Mouse (Mus musculus) brain, embryonic 18.5 days (tissue): Measurements from ENCODE around the gene Gm49373.

Experiments used
- DNase-seq: peaks from one replicate; pipeline ENCODE4 v3.0.0-alpha.2; 2012; ENCODE audit warnings: low read depth, low spot score

Gene Gm49373

GRCm38 (mm10) chr9:21073044-21073840 is at the start of gene Gm49373, which contains the start of gene Fdx1l:
Gene Gm49373, minus strand, starts transcription at chr9:21073096.
Gene Fdx1l, minus strand, starts transcription at chr9:21073614.
- DNase-seq = peak; percentile 80

- DNase-seq = no peak
These were observed 48.6 kb upstream of the Gm49373 start for GRCm38 (mm10) chr9:21121483-21121882.

DNA sequence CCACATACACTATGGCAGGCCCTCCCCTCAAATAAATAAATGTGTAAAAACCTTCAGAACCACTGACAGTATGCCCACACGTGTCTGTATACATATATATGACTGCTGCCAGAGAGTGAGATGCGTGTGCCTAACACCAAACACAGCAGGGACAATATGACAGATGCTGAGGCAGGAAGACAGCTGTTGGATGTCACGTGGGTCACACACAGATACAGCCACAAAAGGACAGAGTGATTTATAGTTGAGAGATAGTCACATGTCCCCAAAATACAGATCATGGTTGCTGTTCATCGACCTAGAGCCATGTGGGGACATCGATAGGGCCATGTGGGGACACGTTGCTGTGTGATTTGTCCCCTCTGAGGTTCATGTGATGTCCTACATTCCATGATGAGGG is 44.2 kb upstream of the Gm49373 start:
- no peak for DNase-seq

DNA sequence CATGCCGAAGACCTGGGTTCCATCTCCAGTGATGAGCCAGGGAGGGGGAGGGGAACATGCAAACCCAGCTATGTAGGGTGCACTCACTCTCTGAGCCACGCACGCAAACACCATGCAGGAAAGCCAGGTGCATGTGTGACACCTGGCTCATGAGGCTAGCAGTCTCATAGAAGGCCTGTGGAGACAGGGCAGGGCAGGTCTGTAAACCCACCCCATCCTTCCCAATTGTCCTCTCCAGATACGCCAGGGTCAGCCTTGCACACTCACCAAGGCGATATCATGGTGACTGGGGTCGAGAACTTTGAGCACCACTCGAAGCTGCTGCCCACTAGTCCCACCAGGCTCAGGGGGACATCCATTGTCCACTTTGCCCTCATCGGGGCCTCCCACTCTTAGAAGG is 42.2 kb upstream of the Gm49373 start:
- DNase-seq = no peak

DNA sequence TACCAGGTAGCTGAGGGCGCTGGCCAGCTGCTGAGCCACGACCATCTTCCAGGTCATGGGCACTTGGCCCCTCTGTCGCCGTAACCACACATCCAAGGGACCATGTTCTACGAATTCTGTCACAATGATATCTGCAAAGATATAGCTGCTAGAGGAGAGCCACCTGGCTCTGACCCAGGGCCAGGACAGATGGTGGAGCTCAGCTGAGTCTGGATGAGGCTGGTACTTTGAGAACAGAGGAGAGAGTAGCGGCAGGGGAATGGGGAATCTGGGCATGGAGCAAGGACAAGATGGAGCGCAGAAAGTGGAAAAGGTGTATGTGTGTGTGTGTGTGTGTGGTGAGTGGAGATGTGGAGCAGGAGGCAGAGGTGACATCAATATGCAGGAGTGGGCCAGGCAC is 41.3 kb upstream of the Gm49373 start:
- no peak for DNase-seq

GRCm38 (mm10) chr9:21113751-21114150 is 40.9 kb upstream of the Gm49373 start:
- DNase-seq = no peak

GRCm38 (mm10) chr9:21107607-21108237 is 34.8 kb upstream of the Gm49373 start:
- no peak for DNase-seq

DNA sequence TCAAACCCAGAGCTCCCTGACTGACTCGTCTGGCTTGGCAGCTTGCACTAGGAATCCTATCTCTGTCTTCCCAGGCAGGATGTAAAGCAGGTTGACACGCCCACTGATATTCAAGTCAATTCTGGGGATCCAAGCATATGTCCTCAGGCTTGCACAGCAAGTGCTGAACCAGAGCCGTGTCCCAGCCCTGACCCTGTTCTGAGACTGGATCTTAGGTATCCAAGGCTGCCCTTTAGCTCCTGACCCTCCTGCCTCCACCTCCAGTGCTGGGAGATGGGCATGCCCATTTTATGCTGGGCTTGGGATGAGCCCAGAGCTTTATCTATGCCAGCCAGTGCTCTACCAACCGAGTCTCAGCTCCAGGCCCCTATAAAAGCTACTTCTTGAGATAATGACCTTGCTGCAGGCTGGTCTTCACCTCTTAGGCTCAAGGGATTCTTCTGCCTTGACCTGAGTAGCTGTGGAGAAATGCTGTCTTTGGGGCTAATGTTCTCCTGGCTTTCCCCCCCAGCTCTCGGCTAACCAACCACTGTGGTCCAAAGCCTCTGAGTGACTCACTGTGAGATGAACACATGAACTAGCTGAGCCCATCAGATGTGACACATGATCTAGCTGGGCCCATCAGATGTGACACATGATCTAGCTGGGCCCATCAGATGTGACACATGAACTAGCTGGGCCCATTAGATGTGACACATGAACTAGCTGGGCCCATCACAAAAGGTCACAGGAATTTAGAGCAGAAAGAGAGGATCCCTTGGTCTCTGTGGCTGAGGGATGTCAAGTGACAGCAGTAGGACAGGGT is 33.1 kb upstream of the Gm49373 start:
- DNase-seq = no peak

DNA sequence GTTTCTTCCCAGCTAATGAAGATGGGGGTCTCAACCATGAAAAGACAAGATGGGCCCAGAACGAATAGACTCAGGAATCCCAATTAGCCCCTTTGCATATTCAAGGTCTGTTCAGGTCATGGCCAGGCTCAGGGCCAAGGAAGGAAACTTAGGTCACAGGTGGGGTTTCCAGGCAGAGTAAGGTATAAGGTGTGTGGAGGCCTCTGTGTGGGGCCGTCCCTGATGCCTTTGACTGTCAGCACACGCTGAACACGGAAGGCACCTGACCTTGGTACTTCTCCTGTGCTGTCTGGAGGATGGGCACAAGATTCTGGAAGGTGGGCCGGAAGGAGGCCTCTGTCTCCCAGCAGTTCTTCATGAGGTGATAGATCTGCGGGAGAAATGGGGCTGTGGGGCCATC is 31.9 kb upstream of the Gm49373 start:
- DNase-seq = no peak

DNA sequence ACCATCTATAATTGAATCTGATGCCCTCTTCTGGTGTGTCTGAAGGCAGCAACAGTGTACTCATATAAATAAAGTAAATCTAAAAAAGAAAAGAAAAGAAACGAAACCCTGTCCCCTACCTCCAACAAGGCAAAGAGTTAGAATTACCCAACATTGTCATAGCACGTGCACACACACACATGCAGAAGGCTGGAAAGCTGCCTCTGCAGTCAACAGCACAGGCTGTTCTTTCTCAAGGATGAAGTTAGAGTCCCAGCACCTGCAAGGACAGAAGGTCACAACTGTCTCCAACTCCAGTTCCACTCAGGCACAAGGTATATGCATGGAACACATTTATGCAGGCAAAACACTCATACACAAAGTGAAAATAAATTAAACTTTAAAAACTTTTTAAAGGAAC is 29.2 kb upstream of the Gm49373 start:
- no peak for DNase-seq

DNA sequence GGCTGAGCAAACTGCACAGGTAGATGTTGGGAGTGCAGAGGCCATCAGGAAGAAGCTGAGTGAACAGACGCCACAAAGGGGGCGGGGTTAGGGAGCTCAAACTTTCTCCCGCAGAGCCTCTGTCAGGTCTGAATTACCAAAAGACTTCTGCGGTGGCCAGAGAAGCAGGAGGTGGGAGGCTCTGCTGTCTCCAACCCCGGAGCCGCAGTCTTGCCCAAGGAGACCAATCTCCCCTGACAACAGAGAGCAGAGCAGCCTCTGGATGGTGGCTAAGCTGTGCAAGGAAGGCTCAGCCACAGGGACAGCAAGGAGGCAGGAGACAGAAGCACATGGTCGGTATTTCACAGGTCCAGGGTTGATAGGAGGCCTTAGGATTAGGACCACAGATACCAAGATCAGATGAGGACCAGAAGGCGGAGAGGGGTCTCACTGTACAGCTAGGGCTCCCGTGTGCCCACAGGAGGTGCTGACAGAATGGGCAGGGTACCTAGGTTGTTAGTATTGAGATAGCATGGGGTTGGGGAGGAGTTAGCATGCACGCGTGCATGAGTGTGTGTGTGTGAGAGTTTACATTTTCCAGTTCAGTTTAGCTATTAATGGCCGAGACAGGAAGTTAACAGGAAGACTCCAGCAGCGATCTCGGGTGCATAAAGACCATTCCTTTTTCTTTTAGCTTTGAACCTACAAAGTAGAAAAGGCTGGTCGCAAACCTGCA is 27.7 kb upstream of the Gm49373 start:
- no peak for DNase-seq

DNA sequence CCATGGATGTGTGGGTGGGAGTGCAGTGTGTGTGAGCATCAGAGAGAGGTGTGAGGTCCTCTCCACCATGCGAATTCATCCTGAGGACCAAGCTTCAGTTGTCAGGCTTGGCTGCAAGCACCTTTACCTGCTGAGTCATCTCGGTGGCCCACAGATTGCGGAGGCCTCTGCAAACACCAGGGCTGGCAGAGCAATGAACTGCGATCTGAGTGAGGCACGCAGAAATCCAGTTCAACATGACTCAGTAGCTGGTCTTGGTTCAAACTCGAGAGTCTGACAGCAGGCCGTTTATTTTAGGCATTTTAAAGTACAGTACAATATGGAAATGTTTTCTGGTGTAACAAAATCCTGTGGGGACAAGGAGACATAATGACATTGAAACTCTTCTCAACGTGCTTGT is 24.9 kb upstream of the Gm49373 start:
- no peak for DNase-seq

DNA sequence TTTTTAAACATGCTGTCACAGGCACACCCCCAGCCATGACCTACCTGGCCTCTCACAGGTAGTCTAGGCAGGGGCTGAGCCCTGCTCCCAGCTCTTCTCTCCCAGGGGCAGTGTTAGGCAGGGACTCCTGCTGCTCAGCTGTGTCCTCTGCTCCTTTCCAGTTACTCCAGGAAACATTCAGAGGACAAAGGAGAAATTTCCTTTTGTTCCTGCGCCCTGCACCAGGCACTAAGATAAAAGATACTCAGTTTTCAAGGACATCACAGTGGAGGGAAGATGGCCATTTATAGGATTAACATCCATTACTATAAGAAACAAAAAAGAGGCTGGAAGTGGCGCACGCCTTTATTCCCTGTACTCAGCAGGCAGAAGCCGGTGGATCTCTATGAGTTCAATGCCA is 23.1 kb upstream of the Gm49373 start:
- DNase-seq = no peak

DNA sequence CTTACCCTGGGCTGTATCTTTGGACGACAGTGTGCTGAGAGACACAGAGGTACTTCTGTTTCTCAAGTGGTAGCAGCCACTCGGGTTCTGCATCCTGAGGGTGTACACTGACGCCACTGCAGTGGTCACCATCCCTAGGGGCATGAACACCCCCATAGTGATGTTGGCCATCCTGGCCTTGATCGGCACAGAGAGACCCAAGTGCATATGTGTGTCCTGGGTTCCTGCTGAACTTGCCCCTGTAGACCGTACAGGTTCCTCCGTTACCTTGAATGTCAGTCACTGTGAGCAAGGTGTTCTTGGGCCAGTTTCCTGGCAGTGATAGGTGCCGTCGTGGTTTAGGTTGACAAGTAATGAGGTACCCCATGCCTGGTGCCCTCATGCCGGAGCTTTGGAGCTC is 20.5 kb upstream of the Gm49373 start:
- no peak for DNase-seq

GRCm38 (mm10) chr9:21091707-21092320 is 18.9 kb upstream of the Gm49373 start, which contains the start of the genes Gm38431 and Raver1:
Gene Gm38431, minus strand, starts transcription at chr9:21091997.
Gene Raver1, minus strand, starts transcription at chr9:21092008.
- peak; percentile 96 for DNase-seq

DNA sequence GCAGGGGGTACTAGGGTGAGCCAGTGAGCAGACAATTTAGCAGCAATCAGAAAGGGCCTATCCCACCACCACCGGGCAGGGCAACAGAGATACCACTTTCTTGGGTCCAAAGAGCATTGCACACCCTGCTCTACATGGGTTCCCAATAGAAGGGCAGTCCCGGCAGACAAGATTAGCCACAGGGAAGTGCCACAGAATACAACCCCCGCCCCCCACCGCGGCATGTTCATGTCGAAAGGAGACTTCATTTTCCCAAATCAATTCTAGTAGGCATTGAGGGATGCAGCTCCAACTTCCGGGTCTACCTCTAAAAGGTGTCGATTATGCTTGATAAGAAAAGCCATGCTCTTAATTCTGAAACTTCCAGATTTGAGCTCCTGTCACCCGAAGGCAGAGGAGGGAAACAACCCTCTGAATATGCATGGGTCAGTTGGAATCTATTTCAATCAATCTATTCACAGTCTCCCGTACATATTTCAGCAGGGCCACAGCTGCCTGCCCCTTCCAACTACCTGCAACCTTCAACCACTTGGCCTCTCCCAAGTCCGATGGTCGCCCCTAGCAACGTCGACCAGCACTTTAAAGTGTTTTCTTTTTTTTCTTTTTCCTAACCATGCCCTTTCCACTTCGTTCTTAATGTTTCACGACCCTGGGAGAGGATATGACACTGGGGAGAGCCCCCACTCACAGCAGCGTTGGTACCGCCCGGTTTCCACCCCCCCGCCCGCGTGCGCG is 18.2 kb upstream of the Gm49373 start:
- no peak for DNase-seq

GRCm38 (mm10) chr9:21090537-21090936 is 17.6 kb upstream of the Gm49373 start:
- no peak for DNase-seq

DNA sequence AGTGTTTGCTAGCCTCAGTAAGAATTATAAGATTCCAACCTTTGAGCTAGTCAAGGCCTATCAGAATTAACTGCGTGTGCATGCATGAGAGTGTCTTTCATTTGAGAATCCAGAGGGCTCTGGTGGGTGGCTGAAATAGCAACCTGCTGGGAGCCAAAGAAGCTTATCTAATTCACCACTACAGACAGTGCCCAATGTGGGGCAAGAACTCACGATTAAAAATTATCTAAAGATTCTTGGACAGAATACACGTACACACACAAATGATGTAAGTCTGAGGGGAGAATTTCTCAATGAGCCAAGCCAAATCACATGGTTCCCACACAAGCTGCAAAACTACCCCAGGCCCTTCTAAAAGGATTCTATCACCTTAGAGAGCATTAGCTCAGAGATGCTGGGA is 10.4 kb upstream of the Gm49373 start:
- DNase-seq = no peak

DNA sequence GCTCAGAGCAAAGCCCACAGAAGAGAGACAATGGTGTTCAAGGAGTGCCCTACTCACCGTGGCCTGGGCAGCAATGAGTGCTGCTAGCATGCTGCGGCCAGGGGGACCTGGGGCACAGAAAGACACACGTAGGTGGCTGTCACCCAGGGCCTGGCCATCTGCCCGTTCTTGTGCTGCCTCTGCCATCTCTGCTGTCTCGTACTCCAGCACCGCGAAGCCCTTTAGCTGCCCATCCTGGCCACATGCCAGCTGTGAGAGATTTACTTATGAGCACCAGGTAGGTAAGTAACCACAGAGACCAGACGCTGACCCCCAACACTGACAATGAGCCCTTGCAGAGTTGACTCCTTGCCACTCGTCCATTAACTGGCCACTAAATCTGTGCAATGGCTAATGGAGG is 8.2 kb upstream of the Gm49373 start:
- no peak for DNase-seq

GRCm38 (mm10) chr9:21075625-21076024 is 2.7 kb upstream of the Gm49373 start:
- no peak for DNase-seq

GRCm38 (mm10) chr9:21074173-21074572 is 1.3 kb upstream of the Gm49373 start:
- no peak for DNase-seq
